8 mouse cellular contexts compared by ENCODE assay signal in genomic region chr17:25184129-25184691, GRCm38 (mm10). TPM values are rescaled to one million over a fixed set of nuclear protein-coding genes. Genes with fewer than 3 reads are reported as not detected.
A peak's percentile ranks its signal among the peaks of the same experiment; 100 is the strongest.
DNase-seq lines count a peak whose midpoint lies in the region; ATAC-seq lines count a peak whose summit lies in the region.

Gene BC003965 (plus strand): TSS chr17:25184554.

- H3K9ac ChIP-seq in hindbrain, embryonic 14.5 days: peak within 1 kb of the TSS; percentile 94

- peak; percentile 86 for ATAC-seq in hindbrain, embryonic 14.5 days (ENCODE audit: low FRiP score)

- H3K4me3 ChIP-seq in hindbrain, embryonic 14.5 days (replicated peaks; ENCODE audit: low read length): peak within 1 kb of the TSS; percentile 86

- H3K27ac ChIP-seq in hindbrain, embryonic 14.5 days: peak within 1 kb of the TSS; percentile 95

- under 1% methylated on average over 49 of the region's 50 CpGs for WGBS in hindbrain, embryonic 14.5 days

- peaks cover 18% of the 10 kb centered on the region for H3K4me1 ChIP-seq in hindbrain, embryonic 14.5 days (replicated peaks; ENCODE audit: control insufficient read depth, insufficient read depth, low read length)

- DNase-seq in R1 (ENCODE audit: low read depth, low spot score): peak; percentile 99
- DNase-seq in cerebellum, postnatal 25 days: peak; percentile 99 to 100
- DNase-seq in frontal cortex, postnatal 25 days (ENCODE audit: low spot score in 2 of 2): peak; percentile 98
- DNase-seq in hindbrain, embryonic 14.5 days (ENCODE audit: low spot score): peak; percentile 100
- DNase-seq in layer of hippocampus, postnatal 36 days: peak; percentile 97 to 98
- peak; percentile 99 for DNase-seq in lung, postnatal 36 days
- peak; percentile 99 for DNase-seq in retina, postnatal 1 day
- peak; percentile 94 to 95 for DNase-seq in urinary bladder, adult 18-20 months (ENCODE audit: low spot score in 2 of 2)

- 0 out of 2 replicates have a peak, but pooled peaks cover 3% of the 10 kb centered on the region for H3K36me3 ChIP-seq in hindbrain, embryonic 14.5 days (replicated peaks; ENCODE audit: control insufficient read depth, insufficient read depth)

- no peaks in the 10 kb centered on the region for H3K9me3 ChIP-seq in hindbrain, embryonic 14.5 days (ENCODE audit: control insufficient read depth, low read length)

- H3K27me3 ChIP-seq in hindbrain, embryonic 14.5 days (ENCODE audit: control insufficient read depth, insufficient read depth, low read length): no peaks in the 10 kb centered on the region

- H3K4me2 ChIP-seq in hindbrain, embryonic 14.5 days (replicated peaks): peak within 1 kb of the TSS; percentile 99

RNA-seq across cellular contexts. Expression of gene BC003965, which starts in this region (rescaled TPM):
- 30.3 and 31.5 TPM in 2 replicates for polyA plus RNA-seq in hindbrain, embryonic 14.5 days (2014; fragmentation: Nextera tagmentation; extraction: Ambion mirVana)
- 10 to 100 TPM; 20.3 to 22.6 TPM for total RNA-seq in layer of hippocampus, postnatal 36 days (2021)

Comparison
In these comparisons a context has a peak if more than half of its experiments do, and no peak if none do; other contexts are left out.
1. Peak in every context shown above with its lines: DNase-seq, ATAC-seq, H3K4me3 ChIP-seq and H3K27ac ChIP-seq.